Mouse (Mus musculus) hindbrain, embryonic 14.5 days (tissue): ENCODE measurements at regions not wholly inside any gene's neighbourhood (a gene's known extent, or its start where the extent isn't known, plus 50 kb on each side); places are given as distances from the start of the nearest gene placed in this dataset.

ENCODE experiments used
- ATAC-seq: fragments of 200-750 bp; cut with Nextera tagmentation; 2 replicates; pipeline ENCODE4 v1.8.0; 2017; ENCODE audit warnings: moderate number of reproducible peaks, mild to moderate bottlenecking, moderate TSS enrichment, moderate library complexity; ENCODE audit not compliant: low FRiP score
- DNase-seq: peaks from one replicate; pipeline ENCODE4 v3.0.0-alpha.2; 2015; ENCODE audit warnings: low spot score
- H3K27ac ChIP-seq: fragments of 300-500 bp; sonication (generic); 2 replicates; pipeline ENCODE4 v1.5.1; 2014; ENCODE audit warnings: mild to moderate bottlenecking, moderate library complexity
- H3K27me3 ChIP-seq: fragments of 300-500 bp; sonication (generic); 2 replicates; pipeline ENCODE4 v1.6.1; 2014; ENCODE audit warnings: mild to moderate bottlenecking, low read length, mixed read lengths; ENCODE audit not compliant: control insufficient read depth, insufficient read depth
- H3K36me3 ChIP-seq: fragments of 300-500 bp; sonication (generic); replicated peaks from 2 replicates; pipeline ENCODE4 v1.6.1; 2014; ENCODE audit not compliant: control insufficient read depth, insufficient read depth
- H3K4me1 ChIP-seq: fragments of 300-500 bp; sonication (generic); replicated peaks from 2 replicates; pipeline ENCODE4 v1.6.1; 2014; ENCODE audit warnings: antibody characterized with exemption, low read length, mixed read lengths; ENCODE audit not compliant: control insufficient read depth, insufficient read depth
- H3K4me2 ChIP-seq: fragments of 300-500 bp; sonication (generic); replicated peaks from 2 replicates; pipeline ENCODE4 v1.6.1; 2014; ENCODE audit warnings: mild to moderate bottlenecking, moderate library complexity
- H3K4me3 ChIP-seq: fragments of 300-500 bp; sonication (generic); replicated peaks from 2 replicates; pipeline ENCODE4 v1.5.1; 2014; ENCODE audit warnings: mild to moderate bottlenecking, low read length
- H3K9ac ChIP-seq: fragments of 300-500 bp; sonication (generic); 2 replicates; pipeline ENCODE4 v1.6.1; 2014
- H3K9me3 ChIP-seq: fragments of 300-500 bp; sonication (generic); 2 replicates; pipeline ENCODE4 v1.6.1; 2016; ENCODE audit warnings: low read length; ENCODE audit not compliant: control insufficient read depth
- WGBS: fragments of 180-500 bp; shearing (Covaris S2); extraction: QIAGEN DNeasy Blood & Tissue Kit; methylation state at CpG from one replicate; pipeline ENCODE4 v1.1.7; 2014; 5-methylcytosine and 5-hydroxymethylcytosine counted together

- H3K27me3 ChIP-seq = no peaks in the 10 kb centered on the region
- 16% methylated on average over 11 of the region's 11 CpGs for WGBS
- no peak overlapping the region for H3K9ac ChIP-seq
- no peak for DNase-seq
- no peaks in the 10 kb centered on the region for H3K4me1 ChIP-seq
- no peak overlapping the region for H3K4me3 ChIP-seq
- H3K36me3 ChIP-seq = no peaks in the 10 kb centered on the region
- 0 out of 2 replicates have a peak, but pooled peaks cover 6% of the 10 kb centered on the region for H3K9me3 ChIP-seq
- no peak overlapping the region for H3K4me2 ChIP-seq
- ATAC-seq = no peak
- H3K27ac ChIP-seq = peak overlapping the region; percentile 48; the same call in 1 of the 2 replicates
Observed at GRCm38 (mm10) chr5:118407451-118407850, 153.0 kb upstream of the Med13l start.

- ATAC-seq (no peak), DNase-seq (peak; percentile 29)
- Histone ChIP-seq H3K36me3 (no peaks in the 10 kb centered on the region), H3K4me2 (no peak overlapping the region), H3K9me3 (0 out of 2 replicates have a peak, but pooled peaks cover 6% of the 10 kb centered on the region), H3K4me1 (no peaks in the 10 kb centered on the region), H3K4me3 (no peak overlapping the region), H3K27ac (0 out of 2 replicates have a peak overlapping the region, but pooled peaks have one; percentile 48), H3K27me3 (no peaks in the 10 kb centered on the region), H3K9ac (no peak overlapping the region)
- 50% methylated on average over 3 of the region's 3 CpGs for WGBS
Observed at GRCm38 (mm10) chr5:118407973-118408372, 152.5 kb upstream of the Med13l start.

- peaks cover 4% of the 10 kb centered on the region; the same call in 1 of the 2 replicates for H3K4me1 ChIP-seq
- H3K9ac ChIP-seq = no peak overlapping the region
- 0 out of 2 replicates have a peak, but pooled peaks cover 6% of the 10 kb centered on the region for H3K9me3 ChIP-seq
- no peaks in the 10 kb centered on the region for H3K36me3 ChIP-seq
- no peak overlapping the region for H3K4me3 ChIP-seq
- no peaks in the 10 kb centered on the region for H3K27me3 ChIP-seq
- no peak overlapping the region for H3K4me2 ChIP-seq
- no peak overlapping the region for H3K27ac ChIP-seq
- DNase-seq = no peak
- 87% methylated on average over 8 of the region's 8 CpGs for WGBS
- no peak for ATAC-seq
Observed at GRCm38 (mm10) chr5:118408826-118409225, 151.7 kb upstream of the Med13l start.

GRCm38 (mm10) chr5:118413428-118414282 lies 146.8 kb upstream of the Med13l start:
- WGBS = 59% methylated on average over 13 of the region's 13 CpGs
- no peak overlapping the region for H3K27ac ChIP-seq

GRCm38 (mm10) chr5:118419344-118420037 lies 141.0 kb upstream of the Med13l start:
- WGBS = 89% methylated on average over 7 of the region's 7 CpGs
- no peak overlapping the region for H3K9ac ChIP-seq
- no peak for ATAC-seq
- no peak for DNase-seq
- no peaks in the 10 kb centered on the region for H3K36me3 ChIP-seq
- H3K4me1 ChIP-seq = peaks cover 15% of the 10 kb centered on the region
- H3K27ac ChIP-seq = no peak overlapping the region
- no peaks in the 10 kb centered on the region for H3K27me3 ChIP-seq
- no peak overlapping the region for H3K4me2 ChIP-seq
- H3K4me3 ChIP-seq = no peak overlapping the region
- H3K9me3 ChIP-seq = no peaks in the 10 kb centered on the region

More at GRCm38 (mm10) chr5:118413428-118414282, 146.8 kb upstream of the Med13l start:
- Histone ChIP-seq H3K27me3 (no peaks in the 10 kb centered on the region), H3K9ac (no peak overlapping the region), H3K4me3 (no peak overlapping the region), H3K4me2 (peak overlapping the region; percentile 28), H3K36me3 (no peaks in the 10 kb centered on the region), H3K4me1 (peaks cover 7% of the 10 kb centered on the region; the same call in 1 of the 2 replicates), H3K9me3 (no peaks in the 10 kb centered on the region)
- peak; percentile 94 for ATAC-seq
- peak; percentile 75 for DNase-seq

GRCm38 (mm10) chr5:118421884-118422821 lies 138.3 kb upstream of the Med13l start:
- H3K4me1 ChIP-seq = peaks cover 15% of the 10 kb centered on the region
- 41% methylated on average over 32 of the region's 32 CpGs for WGBS
- no peaks in the 10 kb centered on the region for H3K27me3 ChIP-seq
- peak overlapping the region; percentile 62 for H3K4me2 ChIP-seq
- no peaks in the 10 kb centered on the region for H3K36me3 ChIP-seq
- no peaks in the 10 kb centered on the region for H3K9me3 ChIP-seq
- peak overlapping the region; percentile 55 for H3K9ac ChIP-seq
- H3K27ac ChIP-seq = peak overlapping the region; percentile 91
- peak; percentile 89 for ATAC-seq
- peak overlapping the region; percentile 29 for H3K4me3 ChIP-seq
- peak; percentile 88 for DNase-seq

- no peak for ATAC-seq
- Histone ChIP-seq H3K9me3 (no peaks in the 10 kb centered on the region), H3K27ac (no peak overlapping the region), H3K9ac (no peak overlapping the region), H3K4me3 (no peak overlapping the region), H3K4me1 (peaks cover 15% of the 10 kb centered on the region), H3K36me3 (no peaks in the 10 kb centered on the region), H3K27me3 (no peaks in the 10 kb centered on the region), H3K4me2 (no peak overlapping the region)
- WGBS = 87% methylated on average over 3 of the region's 3 CpGs
- no peak for DNase-seq
Observed at GRCm38 (mm10) chr5:118424177-118424576, 136.3 kb upstream of the Med13l start.

- Histone ChIP-seq H3K9me3 (no peaks in the 10 kb centered on the region), H3K27ac (peak overlapping the region; percentile 20; the same call in 1 of the 2 replicates), H3K4me3 (no peak overlapping the region), H3K4me1 (peaks cover 15% of the 10 kb centered on the region), H3K4me2 (no peak overlapping the region), H3K27me3 (no peaks in the 10 kb centered on the region), H3K36me3 (no peaks in the 10 kb centered on the region), H3K9ac (no peak overlapping the region)
- DNase-seq = peak; percentile 69
- no peak for ATAC-seq
- 39% methylated on average over 9 of the region's 9 CpGs for WGBS
Observed at GRCm38 (mm10) chr5:118424764-118425568, 135.5 kb upstream of the Med13l start.
